27 mouse cellular contexts compared by ENCODE assay signal in the genomic region with DNA sequence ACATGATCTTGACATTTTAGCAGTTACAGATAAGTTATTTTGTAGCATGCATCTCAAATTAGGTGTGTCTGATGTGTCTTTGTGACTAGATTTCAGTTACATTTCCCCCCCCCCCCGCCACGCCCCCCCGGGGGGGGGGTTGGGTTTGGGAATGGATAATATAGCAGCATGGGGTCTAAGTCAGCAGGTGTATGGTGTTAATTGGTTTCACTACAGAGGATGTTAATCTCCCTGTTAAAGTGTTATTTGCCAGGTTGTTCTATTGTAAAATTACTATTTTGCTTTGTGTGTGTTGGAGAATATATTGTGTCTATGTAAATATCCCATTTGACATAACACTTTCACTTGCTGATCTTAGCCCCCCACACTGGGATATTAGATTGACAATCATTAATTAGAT.
DNase-seq lines count a peak whose midpoint lies in the region; ATAC-seq and TF ChIP-seq lines count a peak whose summit lies in the region.
"Had no signal": no experiment of that assay in that cellular context is flagged by ENCODE, and none has a peak within 500 bp of the region (broad histone marks: within the 10 kb centered on the region; RNA-seq: fewer than 3 reads in every experiment).

No protein-coding gene starts in this region.

- no peak for TF ChIP-seq POLR2A in brain, embryonic 14.5 days (IDR thresholded peaks at IDR 0.05; ENCODE audit: borderline replicate concordance, extremely low read depth, insufficient read depth, insufficient read length, poor library complexity, severe bottlenecking)

- no peak overlapping the region for H3K9ac ChIP-seq in neural tube, embryonic 12.5 days
- no peak overlapping the region for H3K9ac ChIP-seq in neural tube, embryonic 15.5 days (replicated peaks)
- H3K9ac ChIP-seq: embryonic facial prominence, embryonic 13.5 days; embryonic facial prominence, embryonic 15.5 days had no signal

- H3K4me2 ChIP-seq in neural tube, embryonic 12.5 days (replicated peaks) = no peak overlapping the region
- no peak overlapping the region for H3K4me2 ChIP-seq in neural tube, embryonic 15.5 days
- H3K4me2 ChIP-seq: embryonic facial prominence, embryonic 13.5 days; embryonic facial prominence, embryonic 15.5 days had no signal

- ATAC-seq in neural tube, embryonic 12.5 days (ENCODE audit: low FRiP score, low read depth) = 0 out of 2 replicates have a peak, but pooled peaks have one; percentile 48
- ATAC-seq in neural tube, embryonic 15.5 days (ENCODE audit: low FRiP score) = no peak
- ATAC-seq: activated CD4-positive, CD25-positive, alpha-beta regulatory T cell, adult 4 months; CD4-positive, CD25-positive, alpha-beta regulatory T cell, adult 4 months; forebrain, embryonic 14.5 days; forebrain, embryonic 16.5 days; Patski had no signal

- H3K4me3 ChIP-seq in neural tube, embryonic 12.5 days = no peak overlapping the region
- no peak overlapping the region for H3K4me3 ChIP-seq in neural tube, embryonic 15.5 days (replicated peaks)
- no peak overlapping the region for H3K4me3 ChIP-seq in heart, embryonic 10.5 days
- H3K4me3 ChIP-seq: embryonic facial prominence, embryonic 13.5 days; embryonic facial prominence, embryonic 15.5 days; erythroblast, embryonic 14.5 days had no signal

- TF ChIP-seq CTCF in brain, embryonic 14.5 days (IDR thresholded peaks at IDR 0.05; ENCODE audit: borderline replicate concordance, extremely low read depth, insufficient read depth, insufficient read length) = no peak

- H3K27ac ChIP-seq in neural tube, embryonic 12.5 days = no peak overlapping the region
- no peak overlapping the region for H3K27ac ChIP-seq in neural tube, embryonic 15.5 days (replicated peaks)
- H3K27ac ChIP-seq in heart, embryonic 10.5 days = no peak overlapping the region
- H3K27ac ChIP-seq: embryonic facial prominence, embryonic 13.5 days; embryonic facial prominence, embryonic 15.5 days had no signal

- WGBS in neural tube, embryonic 12.5 days = 8% methylated on average over 3 of the region's 3 CpGs
- 16% methylated on average over 3 of the region's 3 CpGs for WGBS in neural tube, embryonic 15.5 days
- whole genome bisulfite sequencing in heart, embryonic 10.5 days = 19% methylated on average over 3 of the region's 3 CpGs

- H3K9me3 ChIP-seq in neural tube, embryonic 12.5 days = no peaks in the 10 kb centered on the region
- no peaks in the 10 kb centered on the region for H3K9me3 ChIP-seq in neural tube, embryonic 15.5 days (replicated peaks)
- no peaks in the 10 kb centered on the region for H3K9me3 ChIP-seq in heart, embryonic 10.5 days
- H3K9me3 ChIP-seq: embryonic facial prominence, embryonic 13.5 days; embryonic facial prominence, embryonic 15.5 days had no signal

- H3K4me1 ChIP-seq in neural tube, embryonic 12.5 days = no peaks in the 10 kb centered on the region
- no peaks in the 10 kb centered on the region for H3K4me1 ChIP-seq in neural tube, embryonic 15.5 days
- H3K4me1 ChIP-seq in heart, embryonic 10.5 days = no peaks in the 10 kb centered on the region
- H3K4me1 ChIP-seq: embryonic facial prominence, embryonic 13.5 days; embryonic facial prominence, embryonic 15.5 days had no signal

- peak; percentile 1 for DNase-seq in 3134 (ENCODE audit: extremely low read depth, insufficient read length, low spot score)
- peak; percentile 7 for DNase-seq in brain, embryonic 14.5 days (ENCODE audit: low read depth)
- no peak for DNase-seq in spleen, postnatal 36 days (ENCODE audit: low spot score in 2 of 2)
- DNase-seq in heart, embryonic 10.5 days (ENCODE audit: low spot score) = no peak
- DNase-seq: adrenal gland, adult 8-10 months; adrenal gland, postnatal 14 days; adrenal gland, postnatal 36 days; B cell, adult 2 months; cerebellum, adult 11 months; cerebellum, adult 18-20 months; cerebellum, adult 8-10 months; cerebellum, adult 9-11 months; cerebellum, postnatal 14 days; cerebellum, postnatal 36 days; embryo, embryonic 11 days had no signal

- no peaks in the 10 kb centered on the region for H3K27me3 ChIP-seq in neural tube, embryonic 12.5 days (replicated peaks)
- H3K27me3 ChIP-seq in neural tube, embryonic 15.5 days (replicated peaks) = no peaks in the 10 kb centered on the region
- H3K27me3 ChIP-seq in heart, embryonic 10.5 days (ENCODE audit: insufficient read depth, poor library complexity, severe bottlenecking) = no peaks in the 10 kb centered on the region
- H3K27me3 ChIP-seq: CH12.LX; embryonic facial prominence, embryonic 13.5 days; embryonic facial prominence, embryonic 15.5 days; Patski had no signal

- H3K36me3 ChIP-seq in neural tube, embryonic 12.5 days = no peaks in the 10 kb centered on the region
- H3K36me3 ChIP-seq in neural tube, embryonic 15.5 days = no peaks in the 10 kb centered on the region
- no peaks in the 10 kb centered on the region for H3K36me3 ChIP-seq in heart, embryonic 10.5 days
- H3K36me3 ChIP-seq: embryonic facial prominence, embryonic 13.5 days; embryonic facial prominence, embryonic 15.5 days; G1E had no signal

Comparison
In these comparisons a context has a peak if more than half of its experiments do, and no peak if none do; other contexts are left out.
1. DNase-seq: peak in 3134 (single experiment) and brain, embryonic 14.5 days (single experiment); none in spleen, postnatal 36 days (0 of 2) and heart, embryonic 10.5 days (single experiment).